Mouse (Mus musculus) bone marrow macrophage, adult 2 months (primary cell): ENCODE data around the gene Dspp.

Experiments
- CTCF ChIP-seq: IDR thresholded peaks from 2 replicates; pipeline ENCODE4 v1.5.1; 2012; ENCODE audit warnings: low read depth, mild to moderate bottlenecking, low read length, moderate library complexity
- POLR2A ChIP-seq: IDR thresholded peaks from 2 replicates; pipeline ENCODE4 v1.6.1; 2012; ENCODE audit warnings: mild to moderate bottlenecking, low read depth, low read length, borderline replicate concordance

DNA sequence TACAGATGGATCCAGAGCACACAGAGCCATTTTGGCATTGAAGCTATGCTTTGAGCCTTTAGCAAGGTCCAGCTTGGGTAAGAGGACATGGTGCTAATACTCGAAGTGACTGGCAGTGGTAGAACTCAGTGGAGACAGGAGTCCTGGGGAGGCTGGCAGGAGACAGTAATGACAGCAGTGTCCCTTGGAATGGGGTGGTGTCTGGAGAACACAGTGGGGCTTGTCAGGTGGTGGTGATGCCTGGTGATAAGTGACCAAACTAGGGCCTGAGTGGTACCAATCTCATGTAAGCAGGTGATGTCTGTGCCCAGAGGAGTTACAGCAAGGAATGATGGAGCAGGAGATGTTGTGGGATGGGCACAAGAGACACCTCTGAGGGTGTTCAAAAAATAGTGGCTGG is 43.2 kb upstream of the Dspp start:
- no peak for TF ChIP-seq CTCF
- TF ChIP-seq POLR2A = no peak
